Comparison of ENCODE assay signal across 9 mouse cellular contexts in genomic region chr1:191352786-191353488, GRCm38 (mm10). TPM values are rescaled to one million over a fixed set of nuclear protein-coding genes. Genes with fewer than 3 reads are reported as not detected.
A peak's percentile ranks its signal among the peaks of the same experiment; 100 is the strongest.
DNase-seq lines count a peak whose midpoint lies in the region; ATAC-seq lines count a peak whose summit lies in the region.
"Had no signal": no experiment of that assay in that cellular context is flagged by ENCODE, and none has a peak within 500 bp of the region (broad histone marks: within the 10 kb centered on the region; RNA-seq: fewer than 3 reads in every experiment).

No protein-coding gene starts in this region.

- ATAC-seq in hindbrain, embryonic 16.5 days, result no peak
- ATAC-seq in embryonic facial prominence, embryonic 13.5 days (ENCODE audit: insufficient number of reproducible peaks, insufficient read depth, low FRiP score, low TSS enrichment, low read depth), result no peak
- peak; percentile 69 for ATAC-seq in intestine, embryonic 15.5 days

- H3K4me1 ChIP-seq in hindbrain, embryonic 10.5 days (replicated peaks), result peaks cover 15% of the 10 kb centered on the region; the same call in 1 of the 2 replicates
- H3K4me1 ChIP-seq in hindbrain, embryonic 16.5 days (ENCODE audit: control insufficient read depth, insufficient read depth, low read depth, low read length), result no peaks in the 10 kb centered on the region
- peaks cover 41% of the 10 kb centered on the region for H3K4me1 ChIP-seq in embryonic facial prominence, embryonic 13.5 days
- H3K4me1 ChIP-seq in intestine, embryonic 15.5 days (replicated peaks), result peaks cover 4% of the 10 kb centered on the region; the same call in 1 of the 2 replicates

- H3K9ac ChIP-seq in hindbrain, embryonic 16.5 days (ENCODE audit: low read depth, low read length), result no peak overlapping the region
- H3K9ac ChIP-seq in embryonic facial prominence, embryonic 13.5 days, result no peak overlapping the region
- no peak overlapping the region for H3K9ac ChIP-seq in intestine, embryonic 15.5 days
- H3K9ac ChIP-seq: liver, embryonic 13.5 days had no signal

- peaks cover 95% of the 10 kb centered on the region for H3K36me3 ChIP-seq in hindbrain, embryonic 10.5 days
- peaks cover 25% of the 10 kb centered on the region for H3K36me3 ChIP-seq in hindbrain, embryonic 16.5 days (ENCODE audit: control insufficient read depth, insufficient read depth, low read length)
- H3K36me3 ChIP-seq in embryonic facial prominence, embryonic 13.5 days, result peaks cover 45% of the 10 kb centered on the region
- peaks cover 31% of the 10 kb centered on the region for H3K36me3 ChIP-seq in intestine, embryonic 15.5 days

- H3K27ac ChIP-seq in hindbrain, embryonic 10.5 days, result peak overlapping the region; percentile 54; the same call in 1 of the 2 replicates
- no peak overlapping the region for H3K27ac ChIP-seq in hindbrain, embryonic 16.5 days (ENCODE audit: low read depth, low read length)
- peak overlapping the region; percentile 82 for H3K27ac ChIP-seq in embryonic facial prominence, embryonic 13.5 days
- 0 out of 2 replicates have a peak overlapping the region, but pooled peaks have one; percentile 18 for H3K27ac ChIP-seq in intestine, embryonic 15.5 days
- H3K27ac ChIP-seq: liver, embryonic 13.5 days had no signal

- H3K4me3 ChIP-seq in hindbrain, embryonic 10.5 days, result no peak overlapping the region
- no peak overlapping the region for H3K4me3 ChIP-seq in hindbrain, embryonic 16.5 days (ENCODE audit: low read length)
- no peak overlapping the region for H3K4me3 ChIP-seq in embryonic facial prominence, embryonic 13.5 days
- no peak overlapping the region for H3K4me3 ChIP-seq in intestine, embryonic 15.5 days (replicated peaks)
- H3K4me3 ChIP-seq: liver, embryonic 13.5 days had no signal

- no peaks in the 10 kb centered on the region for H3K9me3 ChIP-seq in hindbrain, embryonic 10.5 days
- H3K9me3 ChIP-seq in hindbrain, embryonic 16.5 days (ENCODE audit: control insufficient read depth, low read length), result no peaks in the 10 kb centered on the region
- H3K9me3 ChIP-seq in embryonic facial prominence, embryonic 13.5 days, result no peaks in the 10 kb centered on the region
- H3K9me3 ChIP-seq in intestine, embryonic 15.5 days, result no peaks in the 10 kb centered on the region
- H3K9me3 ChIP-seq: liver, embryonic 13.5 days had no signal

- peak; percentile 40 for DNase-seq in hindbrain, embryonic 10.5 days (ENCODE audit: low spot score)
- DNase-seq in A20 (ENCODE audit: low read depth, low spot score), result peak; percentile 50
- DNase-seq in ZHBTc4 (ENCODE audit: low read depth, low spot score), result peak; percentile 57
- DNase-seq in lung, postnatal 14 days, result peak; percentile 77
- DNase-seq in T-cell, adult 2 months (ENCODE audit: low spot score), result no peak
- DNase-seq: liver, embryonic 13.5 days had no signal

- 68% methylated on average over 14 of the region's 14 CpGs for WGBS in hindbrain, embryonic 10.5 days
- 60% methylated on average over 14 of the region's 14 CpGs for WGBS in hindbrain, embryonic 16.5 days
- WGBS in embryonic facial prominence, embryonic 13.5 days, result 45% methylated on average over 14 of the region's 14 CpGs
- WGBS in intestine, embryonic 15.5 days, result 57% methylated on average over 14 of the region's 14 CpGs

- H3K4me2 ChIP-seq in hindbrain, embryonic 16.5 days (ENCODE audit: low read length), result no peak overlapping the region
- no peak overlapping the region for H3K4me2 ChIP-seq in embryonic facial prominence, embryonic 13.5 days
- no peak overlapping the region for H3K4me2 ChIP-seq in intestine, embryonic 15.5 days (replicated peaks)
- H3K4me2 ChIP-seq: liver, embryonic 13.5 days had no signal

- H3K27me3 ChIP-seq in hindbrain, embryonic 10.5 days (ENCODE audit: insufficient read depth, poor library complexity, severe bottlenecking), result no peaks in the 10 kb centered on the region
- no peaks in the 10 kb centered on the region for H3K27me3 ChIP-seq in hindbrain, embryonic 16.5 days (replicated peaks; ENCODE audit: control insufficient read depth, insufficient read depth, low read length)
- no peaks in the 10 kb centered on the region for H3K27me3 ChIP-seq in embryonic facial prominence, embryonic 13.5 days
- no peaks in the 10 kb centered on the region for H3K27me3 ChIP-seq in intestine, embryonic 15.5 days (replicated peaks)
- H3K27me3 ChIP-seq: liver, embryonic 13.5 days had no signal

RNA-seq across cellular contexts. Expression of gene Tmem206, which starts 27.2 kb away (rescaled TPM):
- 30.5 and 36.6 TPM in 2 replicates for polyA plus RNA-seq in hindbrain, embryonic 10.5 days (2016; fragmentation: Nextera tagmentation; extraction: Ambion mirVana)
- 33.1 and 35.1 TPM in 2 replicates for polyA plus RNA-seq in hindbrain, embryonic 16.5 days (2015; fragmentation: Nextera tagmentation; extraction: Ambion mirVana)
- 17.8 and 18.3 TPM in 2 replicates for polyA plus RNA-seq in embryonic facial prominence, embryonic 13.5 days (2015; fragmentation: Nextera tagmentation; extraction: Ambion mirVana)
- polyA plus RNA-seq in intestine, embryonic 15.5 days (2015; fragmentation: Nextera tagmentation; extraction: Ambion mirVana), result 16.4 and 16.9 TPM in 2 replicates

RNA-seq across cellular contexts. Expression of gene Nenf, which starts 34.9 kb away (rescaled TPM):
- polyA plus RNA-seq in hindbrain, embryonic 10.5 days (2016; fragmentation: Nextera tagmentation; extraction: Ambion mirVana), result 58.6 and 75.5 TPM in 2 replicates
- 141 and 149 TPM in 2 replicates for polyA plus RNA-seq in hindbrain, embryonic 16.5 days (2015; fragmentation: Nextera tagmentation; extraction: Ambion mirVana)
- polyA plus RNA-seq in embryonic facial prominence, embryonic 13.5 days (2015; fragmentation: Nextera tagmentation; extraction: Ambion mirVana), result 88.3 and 94.7 TPM in 2 replicates
- 91.3 and 94.3 TPM in 2 replicates for polyA plus RNA-seq in intestine, embryonic 15.5 days (2015; fragmentation: Nextera tagmentation; extraction: Ambion mirVana)

RNA-seq across cellular contexts. Expression of gene Ppp2r5a, which starts 50.1 kb away (rescaled TPM):
- polyA plus RNA-seq in hindbrain, embryonic 10.5 days (2016; fragmentation: Nextera tagmentation; extraction: Ambion mirVana), result 8.0 and 12.4 TPM in 2 replicates
- 6.3 and 6.7 TPM in 2 replicates for polyA plus RNA-seq in hindbrain, embryonic 16.5 days (2015; fragmentation: Nextera tagmentation; extraction: Ambion mirVana)
- polyA plus RNA-seq in embryonic facial prominence, embryonic 13.5 days (2015; fragmentation: Nextera tagmentation; extraction: Ambion mirVana), result 14.4 and 18.6 TPM in 2 replicates
- polyA plus RNA-seq in intestine, embryonic 15.5 days (2015; fragmentation: Nextera tagmentation; extraction: Ambion mirVana), result 23.7 and 27.0 TPM in 2 replicates
